Mouse (Mus musculus) hindbrain, postnatal 0 days (tissue): ENCODE data around the gene Kcnj6. TPM values are rescaled to one million over a fixed set of nuclear protein-coding genes. Genes with fewer than 3 reads are reported as not detected.
"Not testable (repeated sequence)": the region's sequence is repeated elsewhere in the genome, so short reads cannot be mapped to it uniquely, and the experiment has no call there.

ENCODE experiments used
- ATAC-seq: fragments of 200-750 bp; cut with Nextera tagmentation; 2 replicates; pipeline ENCODE4 v1.8.0; 2017; ENCODE audit warnings: mild to moderate bottlenecking, moderate TSS enrichment, moderate library complexity
- DNase-seq: peaks from one replicate; pipeline ENCODE4 v3.0.0-alpha.2; 2015; ENCODE audit warnings: low spot score
- H3K27ac ChIP-seq: fragments of 300-500 bp; sonication (generic); 2 replicates; pipeline ENCODE4 v1.5.1; 2014; ENCODE audit warnings: mild to moderate bottlenecking
- H3K27me3 ChIP-seq: fragments of 300-500 bp; sonication (generic); 2 replicates; pipeline ENCODE4 v1.6.1; 2014; ENCODE audit warnings: low read length, mixed read lengths; ENCODE audit not compliant: insufficient read depth
- H3K36me3 ChIP-seq: fragments of 300-500 bp; sonication (generic); 2 replicates; pipeline ENCODE4 v1.6.1; 2014; ENCODE audit warnings: low read length, mixed read lengths; ENCODE audit not compliant: insufficient read depth
- H3K4me1 ChIP-seq: fragments of 300-500 bp; sonication (generic); 2 replicates; pipeline ENCODE4 v1.6.1; 2014; ENCODE audit warnings: antibody characterized with exemption, low read length, mixed read lengths; ENCODE audit not compliant: insufficient read depth
- H3K4me2 ChIP-seq: fragments of 300-500 bp; sonication (generic); 2 replicates; pipeline ENCODE4 v1.6.1; 2014; ENCODE audit warnings: low read depth, mild to moderate bottlenecking, low read length, moderate library complexity, mixed read lengths
- H3K4me3 ChIP-seq: fragments of 300-500 bp; sonication (generic); 2 replicates; pipeline ENCODE4 v1.5.1; 2014; ENCODE audit warnings: low read length
- H3K9ac ChIP-seq: fragments of 300-500 bp; sonication (generic); replicated peaks from 2 replicates; pipeline ENCODE4 v1.6.1; 2014; ENCODE audit warnings: mild to moderate bottlenecking, low read length, moderate library complexity, mixed read lengths
- H3K9me3 ChIP-seq: fragments of 300-500 bp; sonication (generic); 2 replicates; pipeline ENCODE4 v1.6.1; 2016; ENCODE audit warnings: low read length, mixed read lengths
- CTCF ChIP-seq: IDR thresholded peaks from 2 replicates; pipeline ENCODE4 v1.5.1; 2016; ENCODE audit warnings: antibody characterized with exemption, control low read depth, low read depth
- WGBS: fragments of 180-500 bp; shearing (Covaris S2); extraction: QIAGEN DNeasy Blood & Tissue Kit; methylation state at CpG from one replicate; pipeline ENCODE4 v1.1.7; 2014; 5-methylcytosine and 5-hydroxymethylcytosine counted together
- polyA plus RNA-seq: library from polyadenylated mRNA; unstranded; fragments of >200 nt; fragmentation: Nextera tagmentation; extraction: Ambion mirVana; gene quantifications from 2 replicates; pipeline ENCODE4 v1.2.1, GENCODE M21; 2015
- total RNA-seq: library from RNA; depleted of rRNA; stranded (reverse); fragments of >200 nt; gene quantifications from 2 replicates; pipeline ENCODE4 v1.2.3, GENCODE M21; 2014

The Kcnj6 gene
- total and polyA plus RNA-seq, 2 experiments from 2014 or later = 4.3 to 18.3 TPM

- DNase-seq (peak; percentile 84), ATAC-seq (peak; percentile 38; the same call in 1 of the 2 replicates)
- Histone ChIP-seq H3K4me2 (no peak overlapping the region), H3K4me3 (no peak overlapping the region), H3K27ac (no peak overlapping the region), H3K4me1 (no peaks in the 10 kb centered on the region), H3K9ac (no peak overlapping the region), H3K36me3 (no peaks in the 10 kb centered on the region), H3K9me3 (peaks cover 6% of the 10 kb centered on the region), H3K27me3 (no peaks in the 10 kb centered on the region)
- peak; percentile 79 for TF ChIP-seq CTCF
- WGBS = 24% methylated on average over 6 of the region's 6 CpGs
These were observed 181.1 kb downstream of the Kcnj6 start for GRCm38 (mm10) chr16:94816391-94816790.

- ATAC-seq = 0 out of 2 replicates have a peak, but pooled peaks have one; percentile 12
- Histone ChIP-seq H3K4me1 (no peaks in the 10 kb centered on the region), H3K4me2 (no peak overlapping the region), H3K9me3 (peaks cover 6% of the 10 kb centered on the region), H3K4me3 (no peak overlapping the region), H3K9ac (no peak overlapping the region), H3K27me3 (no peaks in the 10 kb centered on the region), H3K27ac (no peak overlapping the region), H3K36me3 (no peaks in the 10 kb centered on the region)
- DNase-seq = no peak
- TF ChIP-seq CTCF = no peak
- 82% methylated on average over 6 of the region's 6 CpGs for WGBS
These were observed 181.6 kb downstream of the Kcnj6 start for GRCm38 (mm10) chr16:94815891-94816290.

GRCm38 (mm10) chr16:94809286-94809685, 188.2 kb downstream of the Kcnj6 start:
- not testable (repeated sequence) for H3K27me3 ChIP-seq, H3K9ac ChIP-seq, H3K27ac ChIP-seq, ATAC-seq, DNase-seq, H3K4me2 ChIP-seq, H3K4me3 ChIP-seq, H3K4me1 ChIP-seq, H3K36me3 ChIP-seq, H3K9me3 ChIP-seq
- WGBS = 0% methylated on average over 1 of the region's 1 CpGs

GRCm38 (mm10) chr16:94798241-94798640, 199.3 kb downstream of the Kcnj6 start:
- Histone ChIP-seq H3K9me3 (no peaks in the 10 kb centered on the region), H3K27me3 (no peaks in the 10 kb centered on the region), H3K4me2 (no peak overlapping the region), H3K36me3 (no peaks in the 10 kb centered on the region), H3K9ac (no peak overlapping the region), H3K4me1 (no peaks in the 10 kb centered on the region), H3K27ac (no peak overlapping the region), H3K4me3 (no peak overlapping the region)
- TF ChIP-seq CTCF = no peak
- WGBS = 84% methylated on average over 9 of the region's 12 CpGs
- no peak for ATAC-seq
- no peak for DNase-seq

- Histone ChIP-seq H3K36me3 (no peaks in the 10 kb centered on the region), H3K4me3 (no peak overlapping the region), H3K9ac (no peak overlapping the region), H3K4me1 (no peaks in the 10 kb centered on the region), H3K9me3 (no peaks in the 10 kb centered on the region), H3K27ac (no peak overlapping the region), H3K27me3 (no peaks in the 10 kb centered on the region), H3K4me2 (no peak overlapping the region)
- WGBS = 75% methylated on average over 6 of the region's 6 CpGs
- DNase-seq (no peak), ATAC-seq (no peak)
- no peak for TF ChIP-seq CTCF
These were observed 200.1 kb downstream of the Kcnj6 start for GRCm38 (mm10) chr16:94797366-94797765.

GRCm38 (mm10) chr16:94793041-94793440, 204.5 kb downstream of the Kcnj6 start:
- no peak for ATAC-seq
- Histone ChIP-seq H3K27ac (no peak overlapping the region), H3K4me1 (no peaks in the 10 kb centered on the region), H3K4me3 (no peak overlapping the region), H3K27me3 (no peaks in the 10 kb centered on the region), H3K4me2 (no peak overlapping the region), H3K9ac (no peak overlapping the region), H3K36me3 (no peaks in the 10 kb centered on the region), H3K9me3 (no peaks in the 10 kb centered on the region)
- DNase-seq = no peak
- 74% methylated on average over 7 of the region's 7 CpGs for WGBS
- no peak for TF ChIP-seq CTCF

GRCm38 (mm10) chr16:94789958-94790357, 207.5 kb downstream of the Kcnj6 start:
- Histone ChIP-seq H3K9me3 (no peaks in the 10 kb centered on the region), H3K4me1 (no peaks in the 10 kb centered on the region), H3K36me3 (no peaks in the 10 kb centered on the region), H3K4me2 (no peak overlapping the region), H3K4me3 (no peak overlapping the region), H3K27me3 (no peaks in the 10 kb centered on the region), H3K9ac (no peak overlapping the region), H3K27ac (no peak overlapping the region)
- peak; percentile 96 for TF ChIP-seq CTCF
- DNase-seq (peak; percentile 62), ATAC-seq (peak; percentile 80)
- 16% methylated on average over 6 of the region's 6 CpGs for WGBS
